Mouse (Mus musculus): ENCODE results near the gene Oaz1.
"Not testable (repeated sequence)": the region's sequence is repeated elsewhere in the genome, so short reads cannot be mapped to it uniquely, and the experiment has no call there.

Oaz1 gene

GRCm38 (mm10) chr10:80802204-80802912, 24.1 kb upstream of the Oaz1 start:
- no peak for DNase-seq (ENCODE audit: low read depth, low spot score)

DNA sequence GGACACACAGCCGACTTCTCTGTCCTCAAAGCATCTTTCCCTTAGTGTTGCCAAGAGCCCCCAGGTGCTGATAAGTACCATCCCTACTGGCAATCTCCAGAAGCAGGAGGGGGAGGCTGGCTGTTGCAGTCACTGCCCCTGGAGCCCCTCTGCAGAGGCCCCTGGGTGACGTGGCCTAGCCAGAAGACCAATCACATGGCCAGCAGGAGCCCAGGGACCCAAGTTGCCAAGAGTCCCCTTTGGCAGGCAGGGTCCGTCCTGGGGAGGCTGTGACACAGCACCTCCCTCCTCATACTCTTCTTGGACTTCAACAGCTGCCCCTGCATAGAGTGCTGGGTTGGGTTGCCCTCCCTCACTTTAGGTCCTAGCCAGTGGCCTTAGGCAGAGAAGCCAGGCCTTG, 23.5 kb upstream of the Oaz1 start:
- DNase-seq (ENCODE audit: low read depth, low spot score) = no peak

DNA sequence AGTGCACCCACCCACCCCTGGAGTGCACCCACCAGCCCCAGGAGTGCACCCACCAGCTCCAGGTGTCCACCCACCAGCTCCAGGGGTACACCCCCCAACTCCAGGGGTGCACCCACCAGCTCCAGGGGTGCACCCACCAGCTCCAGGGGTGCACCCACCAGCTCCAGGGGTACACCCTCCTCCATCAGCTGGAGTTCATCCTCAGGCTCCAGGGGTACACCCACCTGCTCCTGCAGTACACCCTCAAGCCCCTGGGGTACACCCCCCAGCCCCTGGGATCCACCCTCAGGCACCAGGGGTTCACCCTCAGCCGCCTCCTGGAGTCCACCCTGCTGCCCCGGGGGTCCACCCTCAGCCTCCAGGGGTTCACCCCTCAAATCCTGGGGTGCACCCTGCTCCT, 22.1 kb upstream of the Oaz1 start:
- no peak for DNase-seq (ENCODE audit: low read depth, low spot score)

- DNase-seq (ENCODE audit: low read depth, low spot score) = no peak
Measured at GRCm38 (mm10) chr10:80804916-80805315, 21.5 kb upstream of the Oaz1 start, which contains the start of gene Amh. Gene Amh (plus strand): TSS chr10:80805243.

GRCm38 (mm10) chr10:80805322-80805721, 21.1 kb upstream of the Oaz1 start:
- DNase-seq (ENCODE audit: low read depth, low spot score) = no peak

DNA sequence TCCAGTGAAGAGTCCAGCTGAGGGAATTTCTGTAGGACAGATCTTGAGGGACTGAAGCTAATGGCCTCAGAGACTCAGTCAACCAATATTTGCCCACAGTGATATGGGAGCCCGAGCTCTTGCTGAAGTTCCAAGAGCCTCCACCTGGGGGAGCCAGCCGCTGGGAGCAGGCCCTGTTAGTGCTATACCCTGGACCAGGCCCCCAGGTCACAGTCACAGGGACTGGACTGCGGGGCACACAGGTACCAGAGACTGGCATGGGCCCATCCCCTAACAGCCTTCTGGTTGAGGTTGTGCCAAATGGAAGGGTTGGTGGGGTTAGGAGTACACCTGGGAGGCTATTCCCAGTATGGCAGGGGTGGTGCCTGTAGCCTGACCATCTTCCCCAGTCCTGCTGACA, 20.5 kb upstream of the Oaz1 start:
- DNase-seq (ENCODE audit: low read depth, low spot score) = no peak

DNA sequence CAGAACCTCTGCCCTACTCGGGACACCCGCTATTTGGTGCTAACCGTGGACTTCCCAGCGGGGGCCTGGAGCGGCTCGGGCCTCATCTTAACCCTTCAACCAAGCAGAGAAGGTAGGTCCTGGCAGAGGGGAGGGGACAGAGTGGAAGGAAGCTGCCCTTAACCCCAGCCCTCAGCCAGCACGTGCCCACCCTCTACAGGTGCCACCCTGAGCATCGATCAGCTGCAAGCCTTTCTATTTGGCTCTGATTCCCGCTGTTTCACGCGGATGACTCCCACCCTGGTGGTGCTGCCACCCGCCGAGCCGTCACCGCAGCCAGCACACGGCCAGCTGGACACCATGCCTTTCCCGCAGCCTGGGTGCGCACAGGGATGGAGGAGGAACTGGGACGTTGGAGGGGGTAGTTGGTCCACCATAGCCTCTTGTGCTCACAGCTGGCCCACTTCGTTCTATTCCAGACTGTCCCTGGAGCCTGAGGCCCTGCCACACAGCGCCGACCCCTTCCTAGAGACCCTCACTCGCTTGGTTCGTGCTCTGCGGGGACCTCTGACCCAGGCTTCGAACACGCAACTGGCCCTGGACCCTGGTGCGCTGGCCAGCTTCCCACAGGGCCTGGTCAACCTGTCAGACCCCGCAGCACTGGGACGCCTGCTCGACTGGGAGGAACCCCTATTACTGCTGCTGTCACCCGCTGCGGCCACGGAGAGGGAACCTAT, 20.0 kb upstream of the Oaz1 start:
- no peak for DNase-seq (ENCODE audit: low read depth, low spot score)

DNA sequence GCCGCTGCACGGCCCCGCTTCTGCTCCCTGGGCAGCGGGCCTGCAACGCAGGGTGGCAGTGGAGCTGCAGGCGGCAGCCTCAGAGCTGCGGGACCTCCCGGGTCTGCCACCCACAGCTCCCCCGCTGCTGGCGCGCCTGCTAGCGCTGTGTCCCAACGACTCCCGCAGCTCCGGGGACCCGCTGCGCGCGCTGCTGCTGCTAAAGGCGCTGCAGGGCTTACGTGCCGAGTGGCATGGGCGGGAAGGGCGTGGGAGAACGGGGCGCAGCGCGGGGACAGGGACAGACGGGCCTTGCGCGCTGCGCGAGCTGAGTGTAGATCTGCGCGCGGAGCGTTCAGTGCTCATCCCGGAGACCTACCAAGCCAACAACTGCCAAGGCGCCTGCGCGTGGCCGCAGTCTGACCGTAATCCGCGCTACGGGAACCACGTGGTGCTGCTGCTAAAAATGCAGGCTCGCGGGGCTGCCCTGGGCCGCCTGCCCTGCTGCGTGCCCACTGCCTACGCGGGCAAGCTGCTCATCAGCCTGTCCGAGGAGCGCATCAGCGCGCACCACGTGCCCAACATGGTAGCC, 19.3 kb upstream of the Oaz1 start:
- DNase-seq (ENCODE audit: low read depth, low spot score) = peak; percentile 73

DNA sequence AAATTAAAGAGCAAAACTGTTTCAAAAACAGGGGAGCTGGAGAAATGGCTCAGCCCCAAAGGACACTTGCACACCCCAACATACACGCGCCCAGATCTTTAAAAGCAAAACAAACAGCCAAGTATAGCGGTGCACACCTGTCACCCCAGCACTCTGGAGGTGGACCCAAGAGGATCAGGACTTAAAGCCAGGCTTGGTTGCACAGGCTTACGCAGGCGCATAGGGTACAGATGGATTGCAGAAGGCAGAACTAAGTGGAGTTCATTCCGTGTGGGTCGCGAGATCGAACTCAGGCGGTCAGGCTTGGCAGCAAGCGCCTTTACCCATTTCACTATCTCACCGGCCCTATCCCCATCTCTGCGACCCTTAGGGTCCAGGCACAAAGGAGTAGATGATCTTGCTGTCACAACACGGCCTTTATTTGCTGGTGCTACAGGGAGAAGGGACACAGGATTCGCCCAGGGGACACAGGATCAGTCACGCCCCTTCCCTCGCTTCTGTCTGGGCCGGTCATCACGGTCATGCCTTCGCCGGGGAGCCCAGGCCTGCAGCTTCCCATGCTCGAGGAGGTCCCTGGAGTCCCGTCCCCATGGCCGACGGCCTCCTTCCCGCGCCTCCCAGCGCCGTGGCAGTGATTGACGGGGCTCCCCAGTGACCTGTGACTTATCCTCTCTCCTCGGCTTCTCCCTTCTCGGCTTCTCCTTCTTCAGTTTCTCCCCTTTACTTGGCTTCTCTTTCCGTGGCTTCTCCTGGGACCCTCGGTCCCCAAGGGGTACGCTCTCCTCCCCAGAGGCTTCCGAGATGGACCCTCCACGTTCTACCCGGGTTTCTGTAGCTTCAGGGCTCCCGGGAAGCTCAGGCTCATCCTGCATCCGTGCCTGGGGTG, 18.1 kb upstream of the Oaz1 start:
- DNase-seq (ENCODE audit: low read depth, low spot score) = no peak

- DNase-seq (ENCODE audit: low read depth, low spot score) = no peak
Measured at GRCm38 (mm10) chr10:80808985-80809632, 17.3 kb upstream of the Oaz1 start.

- DNase-seq (ENCODE audit: low read depth, low spot score) = no peak
Measured at GRCm38 (mm10) chr10:80810084-80810483, 16.4 kb upstream of the Oaz1 start.

DNA sequence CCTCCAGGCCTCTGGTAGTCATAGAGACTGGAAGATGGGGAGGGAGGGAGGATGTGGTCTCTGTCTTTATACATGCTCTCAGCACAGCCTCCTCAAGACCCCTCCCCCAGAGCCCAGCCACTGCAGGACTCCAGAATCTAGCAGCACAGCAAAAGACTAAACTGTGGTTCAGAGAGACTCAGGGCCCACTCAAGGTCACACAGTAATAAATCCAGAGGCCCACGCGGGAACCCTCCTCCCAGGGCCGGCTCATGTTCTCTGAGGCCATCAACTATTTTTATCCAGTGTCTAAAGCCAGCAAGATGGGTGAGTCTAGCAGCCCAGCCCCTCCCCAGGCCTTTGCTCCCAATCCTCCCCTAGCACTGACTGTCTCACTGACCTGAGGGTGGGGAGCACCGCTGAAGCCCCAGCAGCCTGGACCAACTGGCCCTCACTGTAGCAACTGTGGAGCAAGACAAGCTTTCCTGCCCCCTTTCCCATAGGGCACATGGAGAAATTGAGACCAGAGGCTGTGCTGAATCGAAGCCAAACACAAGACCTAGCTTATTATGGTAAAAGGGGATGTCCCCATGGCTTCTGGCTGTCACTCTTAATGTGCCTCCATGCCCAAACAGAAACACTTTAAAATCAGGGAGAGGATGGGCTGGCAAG, 13.9 kb upstream of the Oaz1 start:
- no peak for DNase-seq (ENCODE audit: low read depth, low spot score)

- DNase-seq (ENCODE audit: low read depth, low spot score) = no peak
Measured at GRCm38 (mm10) chr10:80813366-80813765, 13.1 kb upstream of the Oaz1 start, which contains the start of gene Jsrp1. Gene Jsrp1 (minus strand): TSS chr10:80813498.

- DNase-seq (ENCODE audit: low read depth, low spot score) = no peak
Measured at GRCm38 (mm10) chr10:80814800-80815199, 11.7 kb upstream of the Oaz1 start.

DNA sequence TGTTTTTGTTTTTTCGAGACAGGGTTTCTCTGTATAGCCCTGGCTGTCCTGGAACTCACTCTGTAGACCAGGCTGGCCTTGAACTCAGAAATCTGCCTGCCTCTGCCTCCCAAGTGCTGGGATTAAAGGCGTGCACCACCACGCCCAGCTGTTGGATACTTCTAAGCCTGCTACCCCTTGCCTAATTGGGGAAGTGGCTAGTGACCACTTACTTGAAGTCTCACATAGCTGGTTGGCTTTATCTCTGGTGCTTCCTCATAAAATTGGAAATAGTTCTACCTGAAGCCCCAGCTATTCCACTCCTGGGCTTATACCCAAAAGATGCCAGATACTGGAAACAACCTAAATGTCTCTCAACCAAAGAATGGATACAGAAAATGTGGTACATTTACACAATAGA, 10.2 kb upstream of the Oaz1 start:
- not testable (repeated sequence) for DNase-seq (ENCODE audit: low read depth, low spot score)

DNA sequence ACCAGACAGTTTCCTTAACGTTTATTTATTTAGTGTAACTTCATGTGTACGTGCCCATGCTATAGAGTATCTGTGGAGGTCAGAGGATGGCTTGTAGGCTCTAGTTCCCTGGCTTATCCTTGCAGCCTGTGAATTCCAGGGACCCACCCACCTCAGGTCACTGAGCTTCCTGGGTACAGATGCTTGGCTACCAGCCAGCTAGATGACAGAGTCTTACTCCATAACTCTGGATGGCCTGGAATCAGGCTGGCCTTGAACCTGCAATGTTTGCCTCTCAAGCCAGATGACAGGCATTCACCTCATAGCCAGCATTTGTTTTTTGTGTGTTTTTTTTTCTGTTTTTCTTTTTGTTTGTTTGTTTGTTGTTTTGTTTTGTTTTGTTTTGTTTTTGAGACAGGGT, 9.3 kb upstream of the Oaz1 start:
- DNase-seq (ENCODE audit: low read depth, low spot score) = no peak

- DNase-seq (ENCODE audit: low read depth, low spot score) = not testable (repeated sequence)
Measured at GRCm38 (mm10) chr10:80817955-80818354, 8.5 kb upstream of the Oaz1 start.

DNA sequence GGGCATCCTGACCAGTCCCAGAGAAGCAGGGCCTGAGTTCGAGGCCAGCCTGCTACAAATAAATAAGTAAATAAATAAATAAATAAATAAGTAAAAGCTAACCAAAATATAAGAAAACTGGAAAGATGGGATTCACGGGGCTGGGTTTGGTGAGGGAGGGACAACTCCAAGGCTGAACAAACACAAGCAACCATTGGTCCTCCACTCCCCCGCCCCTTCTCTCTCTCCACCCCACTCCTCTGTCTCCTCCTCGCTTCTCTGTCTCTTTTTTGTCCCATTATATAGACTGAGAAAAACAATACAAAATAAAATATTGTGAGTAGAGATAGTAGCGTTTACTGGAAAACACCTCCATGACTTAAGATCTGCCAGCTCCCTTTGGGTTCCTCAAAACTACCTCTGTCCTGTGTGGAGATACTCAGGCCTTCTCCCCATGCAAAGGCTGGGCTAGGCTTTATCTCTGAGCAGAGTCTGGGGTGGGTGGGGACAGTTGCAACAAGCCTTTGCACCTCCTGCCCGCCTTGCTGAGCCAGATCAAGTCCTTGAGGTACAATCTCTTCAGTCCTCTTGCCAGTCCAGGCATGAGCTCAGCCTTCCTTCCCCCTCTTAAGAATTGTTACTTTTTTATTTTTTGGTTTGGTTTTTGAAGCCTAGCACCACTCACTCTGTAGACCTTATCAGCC, 7.7 kb upstream of the Oaz1 start:
- DNase-seq (ENCODE audit: low read depth, low spot score) = no peak

GRCm38 (mm10) chr10:80819406-80819805, 7.0 kb upstream of the Oaz1 start:
- no peak for DNase-seq (ENCODE audit: low read depth, low spot score)

DNA sequence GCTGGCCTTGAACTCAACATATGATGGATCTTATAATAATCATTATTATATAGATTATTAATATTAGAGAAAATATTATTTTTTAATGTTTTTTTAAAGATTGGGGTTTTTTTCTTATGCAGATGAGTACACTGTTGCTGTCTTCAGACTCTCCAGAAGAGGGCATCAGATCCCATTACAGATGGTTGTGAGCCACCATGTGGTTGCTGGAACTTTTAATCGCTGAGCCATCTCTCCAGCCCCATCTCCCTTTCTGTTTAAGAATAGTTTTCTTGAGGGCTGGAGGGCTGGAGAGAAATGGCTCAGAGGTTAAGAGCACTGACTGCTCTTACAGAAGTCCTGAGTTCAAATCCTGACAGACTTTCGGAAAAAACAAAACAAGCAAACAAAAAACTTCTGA, 4.5 kb upstream of the Oaz1 start:
- no peak for DNase-seq (ENCODE audit: low read depth, low spot score)
